Mouse (Mus musculus): ENCODE results near the gene Slc37a1.

DNA sequence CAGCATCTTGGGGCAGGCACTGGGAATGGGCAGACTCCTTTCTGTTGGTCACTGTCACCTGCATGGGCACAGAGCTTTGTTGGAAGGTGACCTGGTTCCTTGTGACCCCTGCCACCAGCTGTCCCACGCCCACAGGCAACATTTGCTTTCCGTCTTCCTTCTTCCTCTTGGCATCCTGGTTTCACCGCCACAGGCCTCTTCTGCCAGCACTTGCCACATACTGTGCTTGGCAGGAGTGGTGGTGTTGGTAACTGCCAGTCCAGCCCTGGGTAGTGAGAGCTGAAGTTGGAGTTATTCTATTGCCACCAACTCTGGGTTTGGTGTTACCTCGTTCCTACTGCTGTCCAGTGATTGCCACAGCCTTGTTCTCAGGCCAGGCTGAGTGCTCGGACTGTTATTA, 61.5 kb downstream of the Slc37a1 start:
- TF ChIP-seq CTCF (IDR thresholded peaks at IDR 0.05; ENCODE audit: control insufficient read depth, insufficient read depth, insufficient read length) (no peak), MYOD1 (IDR thresholded peaks at IDR 0.05; ENCODE audit: control insufficient read depth, insufficient read length, low read depth) (no peak), USF1 (IDR thresholded peaks at IDR 0.05; ENCODE audit: low read depth) (no peak), CEBPB (IDR thresholded peaks at IDR 0.05; ENCODE audit: low read depth) (no peak), MAX (IDR thresholded peaks at IDR 0.05) (no peak), MYOG (IDR thresholded peaks at IDR 0.05; ENCODE audit: control insufficient read depth, extremely low read depth, insufficient read length) (no peak), FOSL1 (IDR thresholded peaks at IDR 0.05; ENCODE audit: insufficient read depth, low read length, poor library complexity, severe bottlenecking) (no peak)
